Mouse (Mus musculus): ENCODE results near the gene Rbx1. TPM values are rescaled to one million over a fixed set of nuclear protein-coding genes. Genes with fewer than 3 reads are reported as not detected.

Rbx1 gene
- polyA plus RNA-seq, 1 experiment = 17.7 TPM

DNA sequence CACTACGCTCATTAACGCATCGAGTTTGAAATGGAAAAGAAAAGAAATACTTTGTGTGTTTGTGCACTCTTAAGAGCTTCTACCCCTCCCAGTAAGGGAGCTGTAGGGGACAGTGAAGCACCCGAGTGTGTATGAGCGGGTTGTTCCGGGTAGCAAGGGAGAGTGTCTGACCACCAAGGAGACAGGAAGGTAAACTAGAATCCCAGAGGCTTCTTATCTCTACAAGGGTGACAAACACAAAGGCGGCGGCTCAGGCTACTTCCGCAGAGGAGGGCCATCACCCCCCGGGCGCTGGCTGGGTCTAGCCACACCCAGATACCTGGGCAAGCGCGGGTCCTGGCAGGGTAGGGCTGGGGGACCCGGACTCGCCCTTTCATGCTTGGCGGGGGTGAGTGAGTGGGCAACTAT, 56.7 kb downstream of the Rbx1 start:
- H3K27me3 ChIP-seq (ENCODE audit: control insufficient read depth, insufficient read depth, low read length) = no peaks in the 10 kb centered on the region
- no peak for TF ChIP-seq CTCF (IDR thresholded peaks at IDR 0.05; ENCODE audit: extremely low read depth, insufficient read length, insufficient replicate concordance, low read depth, low read length)
- under 1% methylated on average over 16 of the region's 16 CpGs for WGBS
- H3K27ac ChIP-seq (ENCODE audit: insufficient read depth, low read depth, low read length) = peak overlapping the region; percentile 99
- no peaks in the 10 kb centered on the region for H3K36me3 ChIP-seq (ENCODE audit: control insufficient read depth, insufficient read depth, low read length)
- H3K4me3 ChIP-seq (ENCODE audit: low read depth, low read length) = peak overlapping the region; percentile 69
- H3K4me1 ChIP-seq (ENCODE audit: control insufficient read depth, insufficient read depth, insufficient read length, low read length) = no peaks in the 10 kb centered on the region

GRCm38 (mm10) chr15:81523169-81523871, 57.2 kb downstream of the Rbx1 start:
- Histone ChIP-seq H3K4me1 (ENCODE audit: control insufficient read depth, insufficient read depth, insufficient read length, low read length) (no peaks in the 10 kb centered on the region), H3K27me3 (ENCODE audit: control insufficient read depth, insufficient read depth, low read length) (no peaks in the 10 kb centered on the region), H3K27ac (ENCODE audit: insufficient read depth, low read depth, low read length) (peak overlapping the region; percentile 99), H3K4me3 (ENCODE audit: low read depth, low read length) (peak overlapping the region; percentile 69), H3K36me3 (ENCODE audit: control insufficient read depth, insufficient read depth, low read length) (no peaks in the 10 kb centered on the region)
- TF ChIP-seq POLR2A (IDR thresholded peaks at IDR 0.05; ENCODE audit: low read depth, low read length) (peak; percentile 97), CTCF (IDR thresholded peaks at IDR 0.05; ENCODE audit: extremely low read depth, insufficient read length, insufficient replicate concordance, low read depth, low read length) (no peak)
- WGBS = under 1% methylated on average over 41 of the region's 41 CpGs

DNA sequence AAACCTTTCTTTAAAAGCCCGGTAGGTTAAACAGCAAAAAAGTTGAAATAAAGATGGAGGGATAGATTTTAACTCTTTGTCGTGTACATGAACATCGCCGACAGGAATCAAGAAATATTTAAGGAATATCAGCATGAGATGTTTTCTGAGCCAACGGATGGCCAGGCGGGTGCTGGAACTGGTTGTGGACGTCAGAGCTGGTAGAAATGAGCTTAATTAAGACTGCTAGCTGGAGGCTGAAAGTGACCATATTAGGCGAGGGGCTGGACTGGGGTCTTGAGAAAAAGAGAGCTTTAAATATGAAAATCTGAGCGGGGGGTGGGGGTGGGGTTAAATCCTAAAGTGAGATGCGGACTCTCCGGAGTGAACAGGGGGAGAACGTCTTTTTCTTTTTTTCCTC, 57.8 kb downstream of the Rbx1 start:
- TF ChIP-seq POLR2A (IDR thresholded peaks at IDR 0.05; ENCODE audit: low read depth, low read length) (no peak), CTCF (IDR thresholded peaks at IDR 0.05; ENCODE audit: extremely low read depth, insufficient read length, insufficient replicate concordance, low read depth, low read length) (no peak)
- Histone ChIP-seq H3K27me3 (ENCODE audit: control insufficient read depth, insufficient read depth, low read length) (no peaks in the 10 kb centered on the region), H3K4me3 (ENCODE audit: low read depth, low read length) (peak overlapping the region; percentile 69; the same call in 1 of the 2 replicates), H3K27ac (ENCODE audit: insufficient read depth, low read depth, low read length) (peak overlapping the region; percentile 41; the same call in 1 of the 2 replicates), H3K36me3 (ENCODE audit: control insufficient read depth, insufficient read depth, low read length) (no peaks in the 10 kb centered on the region), H3K4me1 (ENCODE audit: control insufficient read depth, insufficient read depth, insufficient read length, low read length) (peaks cover 2% of the 10 kb centered on the region; the same call in 1 of the 2 replicates)
- 14% methylated on average over 12 of the region's 12 CpGs for WGBS

Other genes with a start within 250 kb of the Rbx1 start
- 0.32 and 0.71 TPM in 2 replicates for gene Mchr1, start 230.8 kb upstream of the Rbx1 start, polyA plus RNA-seq (2012; rRNA removed)
- 5.8 and 8.8 TPM in 2 replicates for gene Slc25a17, start 105.5 kb upstream of the Rbx1 start, polyA plus RNA-seq (2012; rRNA removed)
- gene St13, start 66.2 kb upstream of the Rbx1 start, polyA plus RNA-seq (2012; rRNA removed) = 3.0 and 4.7 TPM in 2 replicates
- gene Xpnpep3, start 66.2 kb upstream of the Rbx1 start, polyA plus RNA-seq (2012; rRNA removed) = 1.0 and 2.6 TPM in 2 replicates
- not detected in 2 replicates for gene Dnajb7, start 58.0 kb upstream of the Rbx1 start, polyA plus RNA-seq (2012; rRNA removed)
- gene Ep300, start 119.1 kb downstream of the Rbx1 start, polyA plus RNA-seq (2012; rRNA removed) = 16.9 and 33.3 TPM in 2 replicates
- gene L3mbtl2, start 197.6 kb downstream of the Rbx1 start, polyA plus RNA-seq (2012; rRNA removed) = 4.4 and 7.8 TPM in 2 replicates
- 2.0 and 2.8 TPM in 2 replicates for gene Chadl, start 231.0 kb downstream of the Rbx1 start, polyA plus RNA-seq (2012; rRNA removed)